Mouse (Mus musculus): ENCODE measurements around the gene Haao.

- TF ChIP-seq CTCF (IDR thresholded peaks at IDR 0.05; ENCODE audit: control insufficient read depth, insufficient read depth, insufficient read length) (no peak), USF1 (IDR thresholded peaks at IDR 0.05; ENCODE audit: low read depth) (no peak), MYOD1 (IDR thresholded peaks at IDR 0.05; ENCODE audit: control insufficient read depth, insufficient read length, low read depth) (no peak), MYOG (IDR thresholded peaks at IDR 0.05; ENCODE audit: control insufficient read depth, extremely low read depth, insufficient read length) (no peak), CEBPB (IDR thresholded peaks at IDR 0.05; ENCODE audit: low read depth) (no peak), MAX (IDR thresholded peaks at IDR 0.05) (no peak)
Measured at GRCm38 (mm10) chr17:83837659-83838190, 10.0 kb downstream of the Haao start.
